Mouse (Mus musculus): ENCODE results near the gene Bmf.

GRCm38 (mm10) chr2:118549507-118550473, at the start of gene Bmf:
- peak; percentile 38; the same call in 1 of the 2 replicates for TF ChIP-seq POLR2A (IDR thresholded peaks at IDR 0.05; ENCODE audit: insufficient read depth, low read depth, low read length)
- no peak for TF ChIP-seq CTCF (IDR thresholded peaks at IDR 0.05; ENCODE audit: insufficient read depth, low read depth, low read length)
